Mouse (Mus musculus): ENCODE measurements at regions not wholly inside any gene's neighbourhood (a gene's known extent, or its start where the extent isn't known, plus 50 kb on each side); places are given as distances from the start of the nearest gene placed in this dataset.
A peak's percentile ranks its signal among the peaks of the same experiment; 100 is the strongest.

GRCm38 (mm10) chr6:94984411-94984895, 132.6 kb upstream of the Kbtbd8 start:
- no peaks in the 10 kb centered on the region for H3K79me2 ChIP-seq (ENCODE audit: control insufficient read depth, insufficient read depth, low read length, poor library complexity)
- H3K36me3 ChIP-seq (ENCODE audit: control insufficient read depth in 1 of 2, insufficient read depth in 2 of 2, low read length in 2 of 2): no peaks in the 10 kb centered on the region
- no peak for DNase-seq (ENCODE audit: low read depth, low spot score)
- TF ChIP-seq RCOR1 (IDR thresholded peaks at IDR 0.05; ENCODE audit: low read depth, low read length): no peak
- no peak for TF ChIP-seq ELF1 (IDR thresholded peaks at IDR 0.05; ENCODE audit: low read depth, low read length)
- TF ChIP-seq MEF2A (IDR thresholded peaks at IDR 0.05; ENCODE audit: extremely low read depth, insufficient replicate concordance, low read depth, low read length, poor library complexity, severe bottlenecking): no peak
- no peaks in the 10 kb centered on the region; a peak in 2 of 4 replicates for H3K27me3 ChIP-seq (ENCODE audit: control insufficient read depth in 1 of 2, insufficient read depth in 2 of 2, low read length in 2 of 2)
- H3K9me3 ChIP-seq (replicated peaks; ENCODE audit: insufficient read depth, low read length): no peaks in the 10 kb centered on the region
- no peak overlapping the region for H3K27ac ChIP-seq (ENCODE audit: control insufficient read depth, low read depth, low read length)
- no peak overlapping the region for H3K4me3 ChIP-seq (ENCODE audit: control insufficient read depth in 1 of 2, insufficient read depth in 1 of 2, low read depth in 2 of 2, low read length in 2 of 2)
- no peak overlapping the region for H3K9ac ChIP-seq (ENCODE audit: control insufficient read depth, low read depth, low read length, poor library complexity, severe bottlenecking)
- no peaks in the 10 kb centered on the region for H3K4me1 ChIP-seq (ENCODE audit: control insufficient read depth in 1 of 2, insufficient read depth in 2 of 2, low read length in 2 of 2)

DNA sequence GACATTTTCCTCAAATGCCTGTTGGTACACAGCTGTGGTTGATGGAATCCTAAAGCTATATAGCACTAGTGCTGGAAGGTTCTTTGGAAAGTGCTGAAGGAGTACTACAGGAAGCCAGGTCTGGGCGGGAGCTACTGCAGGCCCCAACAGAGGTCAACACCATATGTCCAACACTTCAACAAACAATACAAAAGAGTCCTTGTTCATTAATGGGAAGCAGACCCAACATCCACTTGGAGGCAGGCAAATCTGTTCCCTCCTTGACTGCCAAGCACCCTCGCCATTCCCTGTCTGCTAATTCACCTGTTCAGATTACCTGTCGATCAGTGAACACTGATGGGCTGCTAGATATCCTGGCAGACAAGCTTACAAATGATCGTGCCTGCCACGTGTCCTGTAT, 148.4 kb upstream of the Kbtbd8 start:
- no peaks in the 10 kb centered on the region for H3K36me3 ChIP-seq (ENCODE audit: control insufficient read depth in 1 of 2, insufficient read depth in 2 of 2, low read length in 2 of 2)
- H3K27me3 ChIP-seq (ENCODE audit: control insufficient read depth in 1 of 2, insufficient read depth in 2 of 2, low read length in 2 of 2): peaks cover 2 to 5% of the 10 kb centered on the region in 2 experiments; a peak in 3 of 4 replicates
- H3K9me3 ChIP-seq (replicated peaks; ENCODE audit: insufficient read depth, low read length): no peaks in the 10 kb centered on the region
- H3K79me2 ChIP-seq (ENCODE audit: control insufficient read depth, insufficient read depth, low read length, poor library complexity): no peaks in the 10 kb centered on the region
- H3K9ac ChIP-seq (ENCODE audit: control insufficient read depth, low read depth, low read length, poor library complexity, severe bottlenecking): no peak overlapping the region
- no peaks in the 10 kb centered on the region for H3K4me1 ChIP-seq (ENCODE audit: control insufficient read depth in 1 of 2, insufficient read depth in 2 of 2, low read length in 2 of 2)
- no peak overlapping the region for H3K27ac ChIP-seq (ENCODE audit: control insufficient read depth, low read depth, low read length)
- no peak for DNase-seq (ENCODE audit: low read depth, low spot score)
- no peak overlapping the region for H3K4me3 ChIP-seq (ENCODE audit: control insufficient read depth in 1 of 2, insufficient read depth in 1 of 2, low read depth in 2 of 2, low read length in 2 of 2)
- no peak for TF ChIP-seq GABPA (IDR thresholded peaks at IDR 0.05; ENCODE audit: low read depth, low read length)
- no peak for TF ChIP-seq MYC (IDR thresholded peaks at IDR 0.05; ENCODE audit: low read depth, low read length)
- no peak for TF ChIP-seq HCFC1 (IDR thresholded peaks at IDR 0.05; ENCODE audit: low read depth, low read length)
- no peak for TF ChIP-seq SMC3 (IDR thresholded peaks at IDR 0.05; ENCODE audit: low read depth, low read length)
- no peak for TF ChIP-seq MEF2A (IDR thresholded peaks at IDR 0.05; ENCODE audit: extremely low read depth, insufficient replicate concordance, low read depth, low read length, poor library complexity, severe bottlenecking)
- no peak for TF ChIP-seq SIN3A (IDR thresholded peaks at IDR 0.05; ENCODE audit: low read length)
- no peak for TF ChIP-seq POLR2A (IDR thresholded peaks at IDR 0.05; ENCODE audit: control insufficient read depth in 1 of 2, insufficient read depth in 1 of 2, low read depth in 1 of 2, low read length in 2 of 2, poor library complexity in 1 of 2)
- no peak for TF ChIP-seq ETS1 (IDR thresholded peaks at IDR 0.05; ENCODE audit: low read depth, low read length)
- TF ChIP-seq ZNF384 (IDR thresholded peaks at IDR 0.05; ENCODE audit: low read depth, low read length): no peak

- H3K79me2 ChIP-seq (ENCODE audit: control insufficient read depth, insufficient read depth, low read length, poor library complexity): no peaks in the 10 kb centered on the region
- H3K27me3 ChIP-seq (ENCODE audit: control insufficient read depth in 1 of 2, insufficient read depth in 2 of 2, low read length in 2 of 2): peaks cover 0 to 3% of the 10 kb centered on the region in 2 experiments; a peak in 1 of 4 replicates
- peaks cover 2 to 12% of the 10 kb centered on the region in 2 experiments; a peak in 2 of 4 replicates for H3K4me1 ChIP-seq (ENCODE audit: control insufficient read depth in 1 of 2, insufficient read depth in 2 of 2, low read length in 2 of 2)
- H3K4me3 ChIP-seq (ENCODE audit: control insufficient read depth in 1 of 2, insufficient read depth in 1 of 2, low read depth in 2 of 2, low read length in 2 of 2): no peak overlapping the region
- H3K9ac ChIP-seq (ENCODE audit: control insufficient read depth, low read depth, low read length, poor library complexity, severe bottlenecking): no peak overlapping the region
- H3K27ac ChIP-seq (ENCODE audit: control insufficient read depth, low read depth, low read length): no peak overlapping the region
- peaks cover 0 to 12% of the 10 kb centered on the region in 2 experiments; a peak in 2 of 4 replicates for H3K36me3 ChIP-seq (ENCODE audit: control insufficient read depth in 1 of 2, insufficient read depth in 2 of 2, low read length in 2 of 2)
- H3K9me3 ChIP-seq (replicated peaks; ENCODE audit: insufficient read depth, low read length): no peaks in the 10 kb centered on the region
- peak; percentile 67 for DNase-seq (ENCODE audit: low read depth, low spot score)
- no peak for TF ChIP-seq BHLHE40 (IDR thresholded peaks at IDR 0.05; ENCODE audit: borderline replicate concordance, low read depth, low read length)
- no peak for TF ChIP-seq UBTF (IDR thresholded peaks at IDR 0.05; ENCODE audit: borderline replicate concordance, insufficient read depth, low read depth, low read length)
- TF ChIP-seq SMC3 (IDR thresholded peaks at IDR 0.05; ENCODE audit: low read depth, low read length): peak; percentile 92
- TF ChIP-seq MXI1 (IDR thresholded peaks at IDR 0.05; ENCODE audit: low read depth, low read length): no peak
- TF ChIP-seq CHD2 (IDR thresholded peaks at IDR 0.05; ENCODE audit: low read length): no peak
- TF ChIP-seq ELF1 (IDR thresholded peaks at IDR 0.05; ENCODE audit: low read depth, low read length): no peak
- peak; percentile 43; the same call in 1 of the 2 replicates for TF ChIP-seq MYC (IDR thresholded peaks at IDR 0.05; ENCODE audit: low read depth, low read length)
- no peak for TF ChIP-seq EP300 (IDR thresholded peaks at IDR 0.05; ENCODE audit: low read depth in 1 of 2, low read length in 2 of 2)
- TF ChIP-seq ZMIZ1 (IDR thresholded peaks at IDR 0.05; ENCODE audit: low read depth, low read length): no peak
- TF ChIP-seq CHD1 (IDR thresholded peaks at IDR 0.05; ENCODE audit: low read depth, low read length): no peak
- no peak for TF ChIP-seq MEF2A (IDR thresholded peaks at IDR 0.05; ENCODE audit: extremely low read depth, insufficient replicate concordance, low read depth, low read length, poor library complexity, severe bottlenecking)
- TF ChIP-seq ETS1 (IDR thresholded peaks at IDR 0.05; ENCODE audit: low read depth, low read length): no peak
- TF ChIP-seq TBP (IDR thresholded peaks at IDR 0.05; ENCODE audit: low read depth, low read length): no peak
- TF ChIP-seq TAL1 (IDR thresholded peaks at IDR 0.05; ENCODE audit: low read length): no peak
- no peak for TF ChIP-seq E2F4 (IDR thresholded peaks at IDR 0.05; ENCODE audit: borderline replicate concordance, low read depth, low read length)
- peak in 2 of 3 experiments; percentile 32 to 95; a peak in 4 of 6 replicates for TF ChIP-seq CTCF (IDR thresholded peaks at IDR 0.05 in 2 of 3, conservative IDR thresholded peaks at IDR 0.05 in 1 of 3; ENCODE audit: control insufficient read depth in 1 of 3, insufficient read depth in 1 of 3, low read depth in 2 of 3, low read length in 3 of 3, poor library complexity in 1 of 3, severe bottlenecking in 1 of 3)
- no peak for TF ChIP-seq KAT2A (conservative IDR thresholded peaks at IDR 0.05; ENCODE audit: low read depth, low read length)
- no peak for TF ChIP-seq ZKSCAN1 (IDR thresholded peaks at IDR 0.05; ENCODE audit: low read depth, low read length)
- TF ChIP-seq ZNF384 (IDR thresholded peaks at IDR 0.05; ENCODE audit: low read depth, low read length): peak; percentile 77
Measured at GRCm38 (mm10) chr6:94966962-94967361, 150.1 kb upstream of the Kbtbd8 start.
